Mouse (Mus musculus) brain, embryonic 14.5 days (tissue): ENCODE data around the gene Dip2b. TPM values are rescaled to one million over a fixed set of nuclear protein-coding genes. Genes with fewer than 3 reads are reported as not detected.

Experiments used
- DNase-seq: peaks from one replicate; pipeline ENCODE4 v3.0.0-alpha.2; 2011; ENCODE audit warnings: low read depth
- CTCF ChIP-seq: fragments of 200-500 bp; IDR thresholded peaks from 2 replicates; pipeline ENCODE4 v1.5.1; 2012; ENCODE audit warnings: inconsistent platforms, mild to moderate bottlenecking, moderate library complexity, borderline replicate concordance; ENCODE audit not compliant: insufficient read depth, insufficient read length; ENCODE audit errors: extremely low read depth
- POLR2A ChIP-seq: fragments of 200-500 bp; IDR thresholded peaks from 2 replicates; pipeline ENCODE4 v1.6.1; 2012; ENCODE audit warnings: mild to moderate bottlenecking, inconsistent platforms, borderline replicate concordance; ENCODE audit not compliant: poor library complexity, insufficient read depth, insufficient read length, severe bottlenecking; ENCODE audit errors: extremely low read depth
- polyA plus RNA-seq: library from polyadenylated mRNA; depleted of rRNA; stranded (reverse); fragments of >200 nt; gene quantifications from 2 replicates; pipeline ENCODE4 v1.2.3, GENCODE M21; 2012

The Dip2b gene
- polyA plus RNA-seq, 1 experiment = 33.7 TPM

DNA sequence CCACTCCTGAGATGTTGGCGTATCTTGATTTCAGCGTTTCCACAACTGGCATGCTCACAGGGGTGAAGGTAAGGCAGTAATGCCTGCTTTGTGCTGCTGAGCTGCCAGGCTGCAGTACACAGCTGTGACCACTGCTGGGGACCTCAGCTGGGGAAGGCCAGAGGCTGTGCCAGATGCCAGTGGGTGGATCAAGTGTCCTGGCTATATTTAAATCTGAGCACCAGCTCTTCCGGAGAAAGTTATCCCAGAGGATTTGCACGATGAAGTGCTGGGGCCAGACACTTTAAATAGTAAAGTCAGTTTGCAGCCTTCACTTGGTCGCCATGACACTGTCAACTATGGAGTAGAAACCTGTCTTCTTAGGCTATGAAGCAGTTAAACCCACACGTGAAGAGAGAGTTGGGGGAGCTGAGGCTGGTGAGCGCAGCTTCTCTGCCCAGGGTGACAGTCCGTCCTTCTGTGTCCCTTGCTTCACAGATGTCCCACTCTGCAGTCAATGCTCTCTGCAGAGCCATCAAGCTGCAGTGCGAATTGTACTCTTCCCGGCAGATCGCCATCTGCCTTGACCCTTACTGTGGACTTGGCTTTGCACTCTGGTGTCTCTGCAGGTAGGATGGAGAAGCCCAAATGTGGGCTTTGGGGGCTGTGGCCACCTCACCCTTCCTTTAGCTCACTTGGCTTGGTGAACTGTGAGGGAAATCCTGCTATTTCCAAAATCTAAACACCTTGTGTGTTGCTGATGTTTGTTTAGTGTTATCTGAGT is 160.7 kb downstream of the Dip2b start:
- TF ChIP-seq POLR2A = no peak
- TF ChIP-seq CTCF = no peak
- no peak for DNase-seq

DNA sequence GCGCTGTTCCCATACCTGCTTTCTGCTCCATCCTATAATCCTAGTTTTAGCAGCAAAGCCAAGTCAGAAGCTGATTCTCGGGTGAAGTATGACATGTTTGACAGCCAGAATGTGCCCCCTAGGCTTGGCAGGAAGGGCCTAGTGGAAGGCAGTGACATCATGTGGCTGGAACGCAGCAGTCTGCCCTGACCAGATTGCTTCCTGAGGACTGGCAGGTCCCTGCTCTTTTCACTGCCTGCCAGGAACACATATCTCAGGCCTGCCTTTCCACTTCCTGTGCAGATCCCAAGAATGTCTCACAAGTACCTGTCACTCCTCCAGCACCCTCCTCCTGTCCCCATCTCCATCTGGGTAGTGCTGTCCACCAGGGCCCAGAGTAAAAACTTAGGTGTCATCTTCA is 161.3 kb downstream of the Dip2b start:
- DNase-seq = no peak
- TF ChIP-seq POLR2A = no peak
- no peak for TF ChIP-seq CTCF

GRCm38 (mm10) chr15:100201806-100202205 is 163.3 kb downstream of the Dip2b start:
- TF ChIP-seq POLR2A (no peak), CTCF (no peak)

DNA sequence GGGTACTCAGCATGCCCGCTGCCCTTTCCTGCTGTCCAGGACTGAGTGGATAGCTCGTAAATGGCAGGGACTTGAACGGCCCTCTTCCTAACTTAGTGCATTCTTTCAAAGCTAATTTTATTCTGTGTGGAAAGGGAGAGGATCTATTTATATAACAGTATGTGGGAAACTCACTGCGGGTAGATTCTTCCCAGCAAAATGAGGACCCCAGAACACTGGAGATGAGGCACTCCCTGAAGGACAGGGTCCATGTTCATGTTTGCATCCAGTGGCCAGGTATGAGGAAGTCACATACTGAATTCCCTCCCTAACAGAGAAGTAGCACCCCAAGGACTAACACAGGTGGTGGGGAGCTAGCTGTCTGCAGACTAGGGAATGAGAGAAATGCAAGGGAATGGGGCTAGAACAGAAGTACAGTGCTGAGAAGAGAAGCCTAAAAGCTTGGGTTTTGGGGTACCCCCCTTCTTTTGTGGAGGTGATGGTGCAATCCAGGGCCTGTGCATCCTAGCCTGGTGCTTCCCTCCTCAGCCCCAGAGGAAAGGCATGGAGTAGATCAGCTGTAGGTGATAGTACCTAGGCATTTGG is 164.1 kb downstream of the Dip2b start:
- TF ChIP-seq CTCF = no peak
- no peak for DNase-seq

More at GRCm38 (mm10) chr15:100201806-100202205, 163.3 kb downstream of the Dip2b start:
- DNase-seq = no peak

GRCm38 (mm10) chr15:100204574-100204973 is 166.1 kb downstream of the Dip2b start:
- no peak for DNase-seq
- TF ChIP-seq POLR2A = no peak
- no peak for TF ChIP-seq CTCF

DNA sequence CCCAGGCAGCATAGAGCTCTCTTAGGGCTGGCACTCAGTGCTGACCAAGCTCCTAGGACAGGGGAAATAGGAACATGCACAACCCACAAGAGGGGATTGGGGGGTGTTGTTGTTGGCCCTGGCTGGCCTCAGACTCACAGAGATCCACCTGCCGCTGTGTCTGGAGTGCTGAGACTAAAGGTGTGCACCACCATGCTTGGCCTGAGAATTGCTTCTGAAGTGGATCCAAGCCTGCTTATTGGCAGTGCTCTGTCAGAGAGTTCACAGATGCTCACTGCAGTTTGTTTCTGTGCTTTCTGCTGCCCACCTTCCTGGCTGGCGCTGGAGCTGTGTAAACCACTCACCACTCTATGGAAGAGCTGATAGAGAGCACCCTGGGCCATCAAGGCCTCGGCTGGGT is 171.5 kb downstream of the Dip2b start:
- no peak for DNase-seq
- TF ChIP-seq CTCF = no peak
- no peak for TF ChIP-seq POLR2A

DNA sequence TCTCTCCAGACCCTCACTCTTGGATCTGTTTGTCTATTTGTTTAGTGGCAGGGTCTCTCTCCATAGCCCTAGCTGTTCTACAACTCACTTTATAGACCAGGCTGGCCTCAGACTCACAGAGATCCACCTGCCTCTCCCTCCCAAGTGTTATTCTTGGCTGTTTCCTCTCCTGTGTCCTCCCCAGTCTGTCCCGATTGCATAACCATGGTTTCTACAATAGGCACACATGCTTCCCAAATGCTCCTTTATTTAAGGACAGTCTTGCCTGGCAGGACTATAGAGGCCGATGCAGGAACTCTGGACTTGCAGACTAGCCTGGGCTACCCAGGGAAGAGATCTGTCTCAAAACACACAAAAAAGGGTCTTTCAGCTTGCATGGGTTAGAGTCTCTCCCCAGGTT is 174.9 kb downstream of the Dip2b start:
- DNase-seq = no peak
- TF ChIP-seq CTCF = no peak
- no peak for TF ChIP-seq POLR2A

DNA sequence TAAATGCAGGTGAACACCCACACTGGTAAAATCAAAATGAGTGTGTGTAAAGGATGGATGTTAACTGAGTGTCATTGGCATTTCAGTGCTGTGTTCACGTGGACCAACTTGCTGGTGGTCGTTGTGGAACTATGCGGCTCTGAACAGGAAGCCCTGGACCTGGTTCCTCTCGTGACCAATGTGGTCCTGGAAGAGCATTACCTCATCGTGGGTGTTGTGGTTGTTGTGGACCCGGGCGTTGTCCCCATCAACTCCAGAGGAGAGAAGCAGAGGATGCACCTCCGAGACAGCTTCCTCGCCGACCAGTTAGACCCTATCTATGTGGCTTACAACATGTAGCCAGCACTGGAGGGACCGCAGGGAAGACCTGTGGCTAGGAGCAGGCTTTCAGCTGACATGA is 176.6 kb downstream of the Dip2b start:
- TF ChIP-seq CTCF (no peak), POLR2A (no peak)
- DNase-seq = no peak

DNA sequence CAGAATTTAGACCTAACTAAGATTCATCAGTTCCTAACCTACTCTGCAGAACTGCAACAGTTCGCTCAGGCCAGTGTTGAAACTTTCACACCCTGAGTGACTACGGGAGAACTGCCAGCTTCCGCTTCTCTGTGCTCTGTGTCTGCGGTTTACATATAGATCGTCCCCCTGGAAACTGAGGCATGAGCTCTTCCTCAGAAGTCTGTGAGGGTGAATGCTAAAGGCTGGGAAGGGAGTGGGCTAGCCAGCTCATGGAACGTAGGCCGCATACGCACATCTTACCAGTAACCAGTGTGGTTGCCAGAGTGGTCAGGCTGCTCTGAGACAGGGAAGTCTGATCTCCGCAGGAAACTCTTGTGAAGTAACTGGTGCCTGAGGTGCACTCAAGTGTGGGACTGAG is 177.7 kb downstream of the Dip2b start:
- no peak for DNase-seq
- TF ChIP-seq CTCF (no peak), POLR2A (no peak)

DNA sequence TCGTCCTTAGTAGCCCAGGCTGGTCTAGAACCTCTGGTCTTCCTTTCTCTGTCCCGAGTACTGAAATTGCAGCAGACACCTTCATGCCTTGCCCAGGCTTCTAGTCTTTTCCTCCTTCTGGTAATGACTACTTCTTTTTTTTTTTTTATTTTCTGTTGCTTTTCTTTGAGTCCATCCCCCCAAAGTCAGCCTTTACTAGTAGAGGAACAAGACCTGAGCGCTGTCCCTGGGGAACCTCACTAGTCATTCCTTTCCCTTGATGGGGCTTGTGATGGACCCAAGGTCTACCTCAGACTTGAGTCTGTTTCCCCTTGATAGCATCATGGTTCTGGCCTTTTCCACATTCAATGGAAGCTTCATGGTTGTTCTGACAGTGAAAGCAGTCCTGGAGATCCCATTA is 179.6 kb downstream of the Dip2b start:
- TF ChIP-seq POLR2A (no peak), CTCF (no peak)

GRCm38 (mm10) chr15:100219396-100219795 is 180.9 kb downstream of the Dip2b start:
- TF ChIP-seq POLR2A = no peak
- TF ChIP-seq CTCF = no peak

More for the DNA sequence above, 179.6 kb downstream of the Dip2b start:
- no peak for DNase-seq

DNA sequence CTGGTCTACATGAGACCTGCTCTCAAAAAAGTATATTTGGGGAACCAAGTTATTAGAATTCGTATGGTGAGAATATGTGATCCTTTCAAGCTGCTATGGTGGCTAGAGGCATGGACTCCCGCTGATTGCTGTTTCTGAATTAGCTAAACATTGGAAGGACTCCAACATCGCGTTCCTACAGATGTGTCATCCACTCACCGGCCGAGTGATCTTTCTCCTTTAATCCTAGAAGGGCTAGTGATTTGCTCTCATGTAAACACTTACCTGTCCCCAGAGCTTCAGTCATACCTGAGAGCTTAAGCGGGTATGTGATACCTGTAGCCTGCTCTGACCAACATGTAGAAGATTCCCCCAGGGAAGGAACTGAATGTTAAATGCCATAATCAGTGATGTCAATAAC is 182.5 kb downstream of the Dip2b start:
- TF ChIP-seq POLR2A (no peak), CTCF (no peak)
- no peak for DNase-seq

More at GRCm38 (mm10) chr15:100219396-100219795, 180.9 kb downstream of the Dip2b start:
- no peak for DNase-seq
